Mouse (Mus musculus) midbrain, embryonic 13.5 days (tissue): ENCODE measurements around the gene Copg1. TPM values are rescaled to one million over a fixed set of nuclear protein-coding genes. Genes with fewer than 3 reads are reported as not detected.

Source experiments
- ATAC-seq: fragments of 200-750 bp; cut with Nextera tagmentation; 2 replicates; pipeline ENCODE4 v1.8.0; 2017; ENCODE audit warnings: mild to moderate bottlenecking, moderate TSS enrichment, moderate library complexity
- H3K27ac ChIP-seq: fragments of 300-500 bp; sonication (generic); 2 replicates; pipeline ENCODE4 v1.5.1; 2015; ENCODE audit warnings: inconsistent platforms, mild to moderate bottlenecking, moderate library complexity
- H3K27me3 ChIP-seq: fragments of 300-500 bp; sonication (generic); 2 replicates; pipeline ENCODE4 v1.6.1; 2015; ENCODE audit warnings: mild to moderate bottlenecking, inconsistent platforms
- H3K36me3 ChIP-seq: fragments of 300-500 bp; sonication (generic); 2 replicates; pipeline ENCODE4 v1.6.1; 2015; ENCODE audit warnings: mild to moderate bottlenecking, inconsistent platforms
- H3K4me1 ChIP-seq: fragments of 300-500 bp; sonication (generic); replicated peaks from 2 replicates; pipeline ENCODE4 v1.6.1; 2015; ENCODE audit warnings: inconsistent platforms
- H3K4me2 ChIP-seq: fragments of 300-500 bp; sonication (generic); replicated peaks from 2 replicates; pipeline ENCODE4 v1.6.1; 2015; ENCODE audit warnings: moderate library complexity, mild to moderate bottlenecking, inconsistent platforms
- H3K4me3 ChIP-seq: fragments of 300-500 bp; sonication (generic); replicated peaks from 2 replicates; pipeline ENCODE4 v1.5.1; 2015; ENCODE audit warnings: mild to moderate bottlenecking, inconsistent platforms
- H3K9ac ChIP-seq: fragments of 300-500 bp; sonication (generic); replicated peaks from 2 replicates; pipeline ENCODE4 v1.6.1; 2015; ENCODE audit warnings: mild to moderate bottlenecking, inconsistent platforms
- H3K9me3 ChIP-seq: fragments of 300-500 bp; sonication (generic); 2 replicates; pipeline ENCODE4 v1.6.1; 2016; ENCODE audit warnings: mild to moderate bottlenecking, inconsistent platforms
- WGBS: fragments of 180-500 bp; shearing (Covaris S2); methylation state at CpG from one replicate; pipeline ENCODE4 v1.1.7; 2015; 5-methylcytosine and 5-hydroxymethylcytosine counted together
- polyA plus RNA-seq: library from polyadenylated mRNA; unstranded; fragments of >200 nt; fragmentation: Nextera tagmentation; extraction: Ambion mirVana; gene quantifications from 2 replicates; pipeline ENCODE4 v1.2.1, GENCODE M21; 2015

Copg1 gene
- polyA plus RNA-seq, 1 experiment from 2014 or later: 159 TPM

- peaks cover 19% of the 10 kb centered on the region for H3K4me1 ChIP-seq
- H3K36me3 ChIP-seq: 0 out of 2 replicates have a peak, but pooled peaks cover under 1% of the 10 kb centered on the region
- H3K9ac ChIP-seq: no peak overlapping the region
- no peaks in the 10 kb centered on the region for H3K9me3 ChIP-seq
- WGBS: 86% methylated on average over 4 of the region's 4 CpGs
- no peak overlapping the region for H3K27ac ChIP-seq
- no peak overlapping the region for H3K4me3 ChIP-seq
- H3K27me3 ChIP-seq: no peaks in the 10 kb centered on the region
- no peak for ATAC-seq
- no peak overlapping the region for H3K4me2 ChIP-seq
Measured at GRCm38 (mm10) chr6:87853446-87853845, 34.2 kb upstream of the Copg1 start.

GRCm38 (mm10) chr6:87857071-87857470, 30.5 kb upstream of the Copg1 start:
- no peaks in the 10 kb centered on the region for H3K9me3 ChIP-seq
- no peak for ATAC-seq
- no peaks in the 10 kb centered on the region for H3K36me3 ChIP-seq
- H3K27ac ChIP-seq: no peak overlapping the region
- no peaks in the 10 kb centered on the region for H3K4me1 ChIP-seq
- no peaks in the 10 kb centered on the region for H3K27me3 ChIP-seq
- WGBS: 60% methylated on average over 1 of the region's 1 CpGs
- no peak overlapping the region for H3K9ac ChIP-seq
- H3K4me3 ChIP-seq: no peak overlapping the region
- no peak overlapping the region for H3K4me2 ChIP-seq

GRCm38 (mm10) chr6:87866211-87866610, 21.4 kb upstream of the Copg1 start:
- H3K36me3 ChIP-seq: no peaks in the 10 kb centered on the region
- no peaks in the 10 kb centered on the region for H3K27me3 ChIP-seq
- no peaks in the 10 kb centered on the region for H3K4me1 ChIP-seq
- no peaks in the 10 kb centered on the region for H3K9me3 ChIP-seq
- no peak overlapping the region for H3K4me3 ChIP-seq
- no peak overlapping the region for H3K27ac ChIP-seq
- 88% methylated on average over 6 of the region's 6 CpGs for WGBS
- no peak for ATAC-seq
- no peak overlapping the region for H3K4me2 ChIP-seq
- no peak overlapping the region for H3K9ac ChIP-seq

GRCm38 (mm10) chr6:87867256-87867655, 20.4 kb upstream of the Copg1 start:
- no peak overlapping the region for H3K4me2 ChIP-seq
- 83% methylated on average over 2 of the region's 2 CpGs for WGBS
- ATAC-seq: no peak
- H3K4me3 ChIP-seq: no peak overlapping the region
- H3K36me3 ChIP-seq: no peaks in the 10 kb centered on the region
- no peak overlapping the region for H3K27ac ChIP-seq
- H3K27me3 ChIP-seq: no peaks in the 10 kb centered on the region
- H3K9ac ChIP-seq: no peak overlapping the region
- no peaks in the 10 kb centered on the region for H3K9me3 ChIP-seq
- no peaks in the 10 kb centered on the region for H3K4me1 ChIP-seq

- H3K4me3 ChIP-seq: no peak overlapping the region
- 82% methylated on average over 9 of the region's 9 CpGs for WGBS
- H3K4me2 ChIP-seq: no peak overlapping the region
- H3K9me3 ChIP-seq: no peaks in the 10 kb centered on the region
- no peaks in the 10 kb centered on the region for H3K4me1 ChIP-seq
- H3K27me3 ChIP-seq: no peaks in the 10 kb centered on the region
- no peak overlapping the region for H3K27ac ChIP-seq
- H3K9ac ChIP-seq: no peak overlapping the region
- H3K36me3 ChIP-seq: no peaks in the 10 kb centered on the region
- no peak for ATAC-seq
Measured at GRCm38 (mm10) chr6:87868871-87869506, 18.6 kb upstream of the Copg1 start.

GRCm38 (mm10) chr6:87870440-87870839, 17.2 kb upstream of the Copg1 start:
- Histone ChIP-seq H3K9ac (no peak overlapping the region), H3K9me3 (no peaks in the 10 kb centered on the region), H3K4me1 (no peaks in the 10 kb centered on the region), H3K36me3 (no peaks in the 10 kb centered on the region), H3K4me2 (no peak overlapping the region), H3K4me3 (no peak overlapping the region), H3K27me3 (no peaks in the 10 kb centered on the region), H3K27ac (no peak overlapping the region)
- no peak for ATAC-seq
- 81% methylated on average over 1 of the region's 1 CpGs for WGBS

- Histone ChIP-seq H3K4me2 (no peak overlapping the region), H3K27me3 (no peaks in the 10 kb centered on the region), H3K9me3 (no peaks in the 10 kb centered on the region), H3K4me1 (no peaks in the 10 kb centered on the region), H3K4me3 (no peak overlapping the region), H3K36me3 (no peaks in the 10 kb centered on the region), H3K27ac (no peak overlapping the region), H3K9ac (no peak overlapping the region)
- WGBS: 82% methylated on average over 7 of the region's 7 CpGs
- ATAC-seq: no peak
Measured at GRCm38 (mm10) chr6:87871240-87871639, 16.4 kb upstream of the Copg1 start.

- no peak for ATAC-seq
- Histone ChIP-seq H3K27me3 (no peaks in the 10 kb centered on the region), H3K4me1 (no peaks in the 10 kb centered on the region), H3K36me3 (no peaks in the 10 kb centered on the region), H3K9me3 (no peaks in the 10 kb centered on the region), H3K9ac (no peak overlapping the region), H3K27ac (no peak overlapping the region), H3K4me3 (no peak overlapping the region), H3K4me2 (no peak overlapping the region)
- 76% methylated on average over 1 of the region's 1 CpGs for WGBS
Measured at GRCm38 (mm10) chr6:87873104-87873503, 14.5 kb upstream of the Copg1 start.

- H3K36me3 ChIP-seq: no peaks in the 10 kb centered on the region
- H3K4me1 ChIP-seq: no peaks in the 10 kb centered on the region
- no peak overlapping the region for H3K4me3 ChIP-seq
- ATAC-seq: no peak
- H3K27me3 ChIP-seq: no peaks in the 10 kb centered on the region
- WGBS: 87% methylated on average over 2 of the region's 2 CpGs
- no peaks in the 10 kb centered on the region for H3K9me3 ChIP-seq
- H3K9ac ChIP-seq: no peak overlapping the region
- no peak overlapping the region for H3K4me2 ChIP-seq
- H3K27ac ChIP-seq: no peak overlapping the region
Measured at GRCm38 (mm10) chr6:87873963-87874362, 13.7 kb upstream of the Copg1 start.

- Histone ChIP-seq H3K27me3 (no peaks in the 10 kb centered on the region), H3K4me1 (no peaks in the 10 kb centered on the region), H3K27ac (no peak overlapping the region), H3K4me3 (no peak overlapping the region), H3K9ac (no peak overlapping the region), H3K4me2 (no peak overlapping the region), H3K36me3 (no peaks in the 10 kb centered on the region), H3K9me3 (no peaks in the 10 kb centered on the region)
- no peak for ATAC-seq
- 89% methylated on average over 1 of the region's 1 CpGs for WGBS
Measured at GRCm38 (mm10) chr6:87875083-87875482, 12.5 kb upstream of the Copg1 start.

GRCm38 (mm10) chr6:87875562-87875961, 12.1 kb upstream of the Copg1 start:
- H3K9ac ChIP-seq: no peak overlapping the region
- no peaks in the 10 kb centered on the region for H3K36me3 ChIP-seq
- no peak for ATAC-seq
- H3K9me3 ChIP-seq: no peaks in the 10 kb centered on the region
- no peak overlapping the region for H3K4me2 ChIP-seq
- H3K27ac ChIP-seq: no peak overlapping the region
- H3K4me3 ChIP-seq: no peak overlapping the region
- 91% methylated on average over 7 of the region's 7 CpGs for WGBS
- H3K4me1 ChIP-seq: no peaks in the 10 kb centered on the region
- no peaks in the 10 kb centered on the region for H3K27me3 ChIP-seq

- ATAC-seq: no peak
- 81% methylated on average over 13 of the region's 13 CpGs for WGBS
- Histone ChIP-seq H3K4me3 (no peak overlapping the region), H3K4me1 (no peaks in the 10 kb centered on the region), H3K27me3 (no peaks in the 10 kb centered on the region), H3K9me3 (no peaks in the 10 kb centered on the region), H3K4me2 (no peak overlapping the region), H3K36me3 (no peaks in the 10 kb centered on the region), H3K27ac (no peak overlapping the region), H3K9ac (no peak overlapping the region)
Measured at GRCm38 (mm10) chr6:87876068-87876643, 11.5 kb upstream of the Copg1 start.

GRCm38 (mm10) chr6:87879010-87879409, 8.6 kb upstream of the Copg1 start:
- H3K4me3 ChIP-seq: no peak overlapping the region
- ATAC-seq: no peak
- no peaks in the 10 kb centered on the region for H3K9me3 ChIP-seq
- H3K27ac ChIP-seq: no peak overlapping the region
- 0 out of 2 replicates have a peak, but pooled peaks cover 2% of the 10 kb centered on the region for H3K4me1 ChIP-seq
- H3K36me3 ChIP-seq: no peaks in the 10 kb centered on the region
- H3K9ac ChIP-seq: no peak overlapping the region
- H3K27me3 ChIP-seq: no peaks in the 10 kb centered on the region
- 65% methylated on average over 4 of the region's 4 CpGs for WGBS
- no peak overlapping the region for H3K4me2 ChIP-seq
